Mouse (Mus musculus) forebrain, embryonic 12.5 days (tissue): ENCODE measurements around the gene Klhdc8a. TPM values are rescaled to one million over a fixed set of nuclear protein-coding genes. Genes with fewer than 3 reads are reported as not detected.

ENCODE experiments used
- ATAC-seq: fragments of 200-750 bp; cut with Nextera tagmentation; 2 replicates; pipeline ENCODE4 v1.8.0; 2017; ENCODE audit warnings: moderate TSS enrichment; ENCODE audit not compliant: low FRiP score
- H3K27ac ChIP-seq: fragments of 300-500 bp; sonication (generic); 2 replicates; pipeline ENCODE4 v1.5.1; 2016; ENCODE audit warnings: mild to moderate bottlenecking
- H3K27me3 ChIP-seq: fragments of 300-500 bp; sonication (generic); 2 replicates; pipeline ENCODE4 v1.6.1; 2016; ENCODE audit warnings: mild to moderate bottlenecking
- H3K36me3 ChIP-seq: fragments of 300-500 bp; sonication (generic); replicated peaks from 2 replicates; pipeline ENCODE4 v1.6.1; 2016; ENCODE audit warnings: mild to moderate bottlenecking
- H3K4me1 ChIP-seq: fragments of 300-500 bp; sonication (generic); 2 replicates; pipeline ENCODE4 v1.6.1; 2016
- H3K4me2 ChIP-seq: fragments of 300-500 bp; sonication (generic); 2 replicates; pipeline ENCODE4 v1.6.1; 2016; ENCODE audit warnings: mild to moderate bottlenecking, moderate library complexity
- H3K4me3 ChIP-seq: fragments of 300-500 bp; sonication (generic); replicated peaks from 2 replicates; pipeline ENCODE4 v1.5.1; 2016; ENCODE audit warnings: mild to moderate bottlenecking
- H3K9ac ChIP-seq: fragments of 300-500 bp; sonication (generic); 2 replicates; pipeline ENCODE4 v1.6.1; 2016; ENCODE audit warnings: mild to moderate bottlenecking
- H3K9me3 ChIP-seq: fragments of 300-500 bp; sonication (generic); 2 replicates; pipeline ENCODE4 v1.6.1; 2016
- WGBS: fragments of 180-500 bp; shearing (Covaris S2); methylation state at CpG from one replicate; pipeline ENCODE4 v1.1.7; 2016; 5-methylcytosine and 5-hydroxymethylcytosine counted together
- polyA plus RNA-seq: library from polyadenylated mRNA; unstranded; fragments of >200 nt; fragmentation: Nextera tagmentation; extraction: Ambion mirVana; gene quantifications from 2 replicates; pipeline ENCODE4 v1.2.1, GENCODE M21; 2016

Gene Klhdc8a
- 1.7 TPM in 2 replicates for polyA plus RNA-seq

- H3K9ac ChIP-seq = peak within 1 kb of the TSS; percentile 79
- peak; percentile 60 for ATAC-seq
- no peaks in the 10 kb centered on the region for H3K36me3 ChIP-seq
- H3K4me3 ChIP-seq = peak within 1 kb of the TSS; percentile 65
- peaks cover 60% of the 10 kb centered on the region for H3K27me3 ChIP-seq
- WGBS = 0% methylated on average over 28 of the region's 28 CpGs
- peak within 1 kb of the TSS; percentile 100 for H3K4me2 ChIP-seq
- peaks cover 43% of the 10 kb centered on the region for H3K4me1 ChIP-seq
- no peaks in the 10 kb centered on the region for H3K9me3 ChIP-seq
- H3K27ac ChIP-seq = peak within 1 kb of the TSS; percentile 57
Measured at GRCm38 (mm10) chr1:132298425-132298800, at the start of gene Klhdc8a. Klhdc8a (plus strand) TSS chr1:132298626.

- ATAC-seq = no peak
- Histone ChIP-seq H3K27me3 (no peaks in the 10 kb centered on the region), H3K4me1 (no peaks in the 10 kb centered on the region), H3K4me3 (no peak overlapping the region), H3K27ac (no peak overlapping the region), H3K4me2 (no peak overlapping the region), H3K9me3 (no peaks in the 10 kb centered on the region), H3K9ac (no peak overlapping the region), H3K36me3 (no peaks in the 10 kb centered on the region)
- 81% methylated on average over 6 of the region's 6 CpGs for whole genome bisulfite sequencing
Measured at GRCm38 (mm10) chr1:132254467-132254866, 44.0 kb upstream of the Klhdc8a start.

- Histone ChIP-seq H3K9me3 (no peaks in the 10 kb centered on the region), H3K27me3 (no peaks in the 10 kb centered on the region), H3K4me1 (peaks cover 6% of the 10 kb centered on the region), H3K4me3 (no peak overlapping the region), H3K9ac (no peak overlapping the region), H3K27ac (no peak overlapping the region), H3K36me3 (no peaks in the 10 kb centered on the region), H3K4me2 (no peak overlapping the region)
- no peak for ATAC-seq
- 88% methylated on average over 1 of the region's 1 CpGs for WGBS
Measured at GRCm38 (mm10) chr1:132260331-132260730, 38.1 kb upstream of the Klhdc8a start.

- Histone ChIP-seq H3K27me3 (no peaks in the 10 kb centered on the region), H3K9ac (no peak overlapping the region), H3K9me3 (no peaks in the 10 kb centered on the region), H3K4me3 (no peak overlapping the region), H3K4me2 (no peak overlapping the region), H3K36me3 (no peaks in the 10 kb centered on the region), H3K4me1 (peaks cover 6% of the 10 kb centered on the region), H3K27ac (no peak overlapping the region)
- no peak for ATAC-seq
- 66% methylated on average over 5 of the region's 5 CpGs for WGBS
Measured at GRCm38 (mm10) chr1:132261058-132261457, 37.4 kb upstream of the Klhdc8a start.

- no peak overlapping the region for H3K4me3 ChIP-seq
- peaks cover 13% of the 10 kb centered on the region for H3K4me1 ChIP-seq
- H3K27ac ChIP-seq = no peak overlapping the region
- 59% methylated on average over 4 of the region's 4 CpGs for WGBS
- H3K9me3 ChIP-seq = no peaks in the 10 kb centered on the region
- H3K27me3 ChIP-seq = no peaks in the 10 kb centered on the region
- ATAC-seq = no peak
- H3K9ac ChIP-seq = no peak overlapping the region
- H3K36me3 ChIP-seq = no peaks in the 10 kb centered on the region
- H3K4me2 ChIP-seq = no peak overlapping the region
Measured at GRCm38 (mm10) chr1:132263618-132264017, 34.8 kb upstream of the Klhdc8a start.

- no peak overlapping the region for H3K9ac ChIP-seq
- H3K4me1 ChIP-seq = peaks cover 13% of the 10 kb centered on the region
- no peak for ATAC-seq
- no peaks in the 10 kb centered on the region for H3K36me3 ChIP-seq
- 79% methylated on average over 7 of the region's 7 CpGs for WGBS
- H3K9me3 ChIP-seq = no peaks in the 10 kb centered on the region
- no peak overlapping the region for H3K4me2 ChIP-seq
- no peaks in the 10 kb centered on the region for H3K27me3 ChIP-seq
- no peak overlapping the region for H3K27ac ChIP-seq
- H3K4me3 ChIP-seq = no peak overlapping the region
Measured at GRCm38 (mm10) chr1:132264577-132264976, 33.8 kb upstream of the Klhdc8a start.

- H3K4me3 ChIP-seq = no peak overlapping the region
- H3K36me3 ChIP-seq = no peaks in the 10 kb centered on the region
- no peak overlapping the region for H3K4me2 ChIP-seq
- no peak for ATAC-seq
- H3K4me1 ChIP-seq = peaks cover 13% of the 10 kb centered on the region
- H3K27ac ChIP-seq = no peak overlapping the region
- no peak overlapping the region for H3K9ac ChIP-seq
- 79% methylated on average over 8 of the region's 8 CpGs for WGBS
- H3K9me3 ChIP-seq = no peaks in the 10 kb centered on the region
- no peaks in the 10 kb centered on the region for H3K27me3 ChIP-seq
Measured at GRCm38 (mm10) chr1:132265211-132265859, 33.1 kb upstream of the Klhdc8a start.

GRCm38 (mm10) chr1:132265936-132266335 is 32.5 kb upstream of the Klhdc8a start:
- Histone ChIP-seq H3K4me1 (peaks cover 13% of the 10 kb centered on the region), H3K4me2 (no peak overlapping the region), H3K4me3 (no peak overlapping the region), H3K36me3 (no peaks in the 10 kb centered on the region), H3K9ac (no peak overlapping the region), H3K27ac (no peak overlapping the region), H3K9me3 (no peaks in the 10 kb centered on the region), H3K27me3 (no peaks in the 10 kb centered on the region)
- WGBS = 86% methylated on average over 10 of the region's 10 CpGs
- no peak for ATAC-seq

- Histone ChIP-seq H3K27ac (no peak overlapping the region), H3K36me3 (no peaks in the 10 kb centered on the region), H3K4me3 (no peak overlapping the region), H3K27me3 (0 out of 2 replicates have a peak, but pooled peaks cover 2% of the 10 kb centered on the region), H3K4me1 (peaks cover 13% of the 10 kb centered on the region), H3K9ac (no peak overlapping the region), H3K4me2 (no peak overlapping the region), H3K9me3 (no peaks in the 10 kb centered on the region)
- 72% methylated on average over 8 of the region's 8 CpGs for WGBS
- ATAC-seq = no peak
Measured at GRCm38 (mm10) chr1:132266791-132267557, 31.5 kb upstream of the Klhdc8a start.

GRCm38 (mm10) chr1:132267959-132268358 is 30.5 kb upstream of the Klhdc8a start:
- Histone ChIP-seq H3K27ac (no peak overlapping the region), H3K27me3 (0 out of 2 replicates have a peak, but pooled peaks cover 3% of the 10 kb centered on the region), H3K4me3 (no peak overlapping the region), H3K4me2 (no peak overlapping the region), H3K9ac (no peak overlapping the region), H3K36me3 (no peaks in the 10 kb centered on the region), H3K4me1 (peaks cover 13% of the 10 kb centered on the region), H3K9me3 (no peaks in the 10 kb centered on the region)
- WGBS = 51% methylated on average over 2 of the region's 2 CpGs
- ATAC-seq = no peak

GRCm38 (mm10) chr1:132268418-132269060 is 29.9 kb upstream of the Klhdc8a start:
- Histone ChIP-seq H3K27ac (no peak overlapping the region), H3K36me3 (no peaks in the 10 kb centered on the region), H3K9me3 (no peaks in the 10 kb centered on the region), H3K27me3 (0 out of 2 replicates have a peak, but pooled peaks cover 3% of the 10 kb centered on the region), H3K4me3 (no peak overlapping the region), H3K4me2 (no peak overlapping the region), H3K4me1 (peaks cover 13% of the 10 kb centered on the region), H3K9ac (no peak overlapping the region)
- no peak for ATAC-seq
- WGBS = 62% methylated on average over 7 of the region's 7 CpGs

GRCm38 (mm10) chr1:132271237-132271636 is 27.2 kb upstream of the Klhdc8a start:
- WGBS = 56% methylated on average over 3 of the region's 3 CpGs
- no peak for ATAC-seq

More at GRCm38 (mm10) chr1:132271237-132271636, 27.2 kb upstream of the Klhdc8a start:
- Histone ChIP-seq H3K4me2 (no peak overlapping the region), H3K9me3 (no peaks in the 10 kb centered on the region), H3K4me1 (peaks cover 7% of the 10 kb centered on the region), H3K36me3 (no peaks in the 10 kb centered on the region), H3K27ac (no peak overlapping the region), H3K9ac (no peak overlapping the region), H3K27me3 (0 out of 2 replicates have a peak, but pooled peaks cover 3% of the 10 kb centered on the region), H3K4me3 (no peak overlapping the region)
